Mouse (Mus musculus): ENCODE data around the gene Gm10639.
"Not testable (repeated sequence)": the region's sequence is repeated elsewhere in the genome, so short reads cannot be mapped to it uniquely, and the experiment has no call there.

The Gm10639 gene

DNA sequence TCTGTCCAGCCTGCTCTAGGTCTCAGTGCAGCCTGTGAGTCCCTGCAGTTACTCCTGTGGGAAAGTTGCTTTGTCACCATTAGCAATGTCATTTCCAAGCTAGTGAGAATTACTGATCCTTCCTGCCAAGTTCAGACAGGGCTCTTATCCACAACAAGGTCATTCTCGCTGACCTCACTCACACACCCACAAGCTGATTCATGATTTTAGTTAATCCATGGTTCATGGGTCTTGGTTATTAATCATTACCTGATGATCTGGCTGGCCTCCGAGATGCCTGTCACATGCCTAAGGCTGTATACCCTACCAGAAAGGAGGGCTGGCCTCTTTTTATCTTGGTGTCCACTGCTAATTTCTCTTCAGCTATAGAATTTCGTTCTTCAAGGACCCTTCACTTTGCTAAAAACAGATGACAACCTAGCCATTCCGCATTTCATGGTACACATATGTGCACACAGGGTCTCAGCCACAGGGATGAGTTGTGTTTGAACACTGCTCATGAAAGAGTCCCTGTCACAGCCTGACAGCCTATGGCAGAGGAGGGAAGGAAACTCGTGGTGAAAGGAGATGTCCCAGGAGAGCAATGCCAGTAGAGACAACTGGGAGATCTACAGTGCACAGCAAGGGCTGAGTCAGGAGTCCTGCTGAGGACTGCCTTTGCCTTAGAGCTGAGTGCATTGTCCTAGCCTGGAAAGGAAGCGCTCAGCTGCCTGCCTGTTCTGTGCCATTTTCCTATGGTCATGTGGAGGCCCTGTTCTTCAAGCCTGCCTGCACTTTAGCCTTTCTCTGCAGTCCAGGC lies 58.7 kb downstream of the Gm10639 start:
- not testable (repeated sequence) for DNase-seq

DNA sequence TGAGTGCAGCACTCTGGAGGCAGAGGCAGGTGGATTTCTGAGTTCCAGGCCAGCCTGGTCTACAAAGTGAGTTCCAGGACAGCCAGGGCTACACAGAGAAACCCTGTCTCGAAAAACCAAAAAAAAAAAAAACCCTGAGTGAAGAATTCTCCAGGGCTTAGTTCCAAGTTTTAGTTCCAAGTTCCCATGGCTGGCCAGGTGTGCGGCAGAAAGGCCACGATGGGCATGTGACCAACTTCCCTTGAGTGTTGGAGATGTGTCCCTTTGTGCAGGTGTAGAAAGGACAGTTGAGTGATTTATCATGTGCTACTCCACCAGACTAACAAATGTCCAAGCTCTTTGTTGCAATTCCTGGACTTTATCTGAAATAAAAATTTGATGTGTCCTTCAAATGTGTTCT lies 59.4 kb downstream of the Gm10639 start:
- not testable (repeated sequence) for DNase-seq

DNA sequence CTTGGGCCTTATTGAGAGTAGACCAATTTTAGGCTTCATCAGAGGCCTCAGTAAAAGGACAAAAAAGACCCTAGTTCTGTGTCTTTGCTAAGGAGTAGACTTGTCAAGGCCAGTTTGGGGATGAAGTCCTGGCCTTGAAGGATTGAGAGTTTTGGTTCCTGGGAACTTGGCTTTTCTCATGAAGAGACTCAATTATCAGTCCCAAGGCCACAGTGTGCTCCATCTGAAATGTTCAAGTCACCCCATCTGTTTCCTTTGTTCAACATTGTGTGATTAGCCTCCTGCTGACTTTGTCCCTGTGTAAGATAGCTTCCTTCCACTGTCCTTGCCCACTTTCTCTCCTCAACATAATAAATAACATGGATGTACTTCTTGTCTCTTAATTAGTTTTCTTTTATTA lies 60.3 kb downstream of the Gm10639 start:
- DNase-seq, result not testable (repeated sequence)

DNA sequence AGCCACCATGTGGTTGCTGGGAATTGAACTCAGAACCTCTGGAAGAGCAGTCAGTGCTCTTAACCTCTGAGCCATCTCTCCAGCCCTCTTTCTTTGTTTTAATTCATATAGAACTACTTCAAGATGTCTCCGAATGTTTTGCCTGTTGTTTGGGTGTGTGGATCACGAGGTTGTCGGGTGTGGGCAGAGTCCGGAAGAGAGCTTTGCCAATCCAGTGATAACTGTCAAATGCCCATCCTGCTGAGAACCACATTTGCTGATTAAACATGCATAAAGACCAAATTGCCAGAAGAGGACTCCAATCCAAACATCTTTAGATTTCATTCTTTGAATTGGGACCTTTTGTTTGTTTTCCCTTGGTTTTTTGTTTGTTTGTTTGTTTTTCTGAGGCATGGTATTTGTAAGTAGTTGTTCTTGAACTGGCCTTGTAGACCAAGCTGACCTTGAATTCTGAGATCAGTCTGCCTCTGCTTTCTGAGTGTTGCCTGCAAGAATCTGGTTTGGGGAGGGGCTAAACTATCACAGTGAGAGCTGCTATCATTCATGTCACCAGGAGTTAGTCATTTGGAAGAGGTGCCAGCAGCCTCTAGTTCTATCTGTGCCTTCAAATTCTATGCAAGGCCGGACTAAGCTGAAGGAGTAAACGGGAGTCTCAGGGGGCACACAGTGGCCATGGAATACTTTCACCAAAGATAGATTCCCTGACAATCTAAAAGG lies 61.9 kb downstream of the Gm10639 start:
- no peak for DNase-seq
